Mouse (Mus musculus): ENCODE results near the gene Actr1a.

- TF ChIP-seq POLR2A (IDR thresholded peaks at IDR 0.05; ENCODE audit: insufficient read depth, low read length): no peak
- no peak for TF ChIP-seq CTCF (IDR thresholded peaks at IDR 0.05; ENCODE audit: low read depth, low read length)
These were observed 20.1 kb downstream of the Actr1a start for GRCm38 (mm10) chr19:46375489-46375888.

Measured in ES-Bruce4 (cell line).